Mouse (Mus musculus) right cerebral cortex, postnatal 4 days (tissue): ENCODE results near the gene Cep97.
"Not testable (repeated sequence)": the region's sequence is repeated elsewhere in the genome, so short reads cannot be mapped to it uniquely, and the experiment has no call there.

Experiments used
- DNase-seq: peaks from one replicate; pipeline ENCODE4 v3.0.0-alpha.2; 2022

Gene Cep97

DNA sequence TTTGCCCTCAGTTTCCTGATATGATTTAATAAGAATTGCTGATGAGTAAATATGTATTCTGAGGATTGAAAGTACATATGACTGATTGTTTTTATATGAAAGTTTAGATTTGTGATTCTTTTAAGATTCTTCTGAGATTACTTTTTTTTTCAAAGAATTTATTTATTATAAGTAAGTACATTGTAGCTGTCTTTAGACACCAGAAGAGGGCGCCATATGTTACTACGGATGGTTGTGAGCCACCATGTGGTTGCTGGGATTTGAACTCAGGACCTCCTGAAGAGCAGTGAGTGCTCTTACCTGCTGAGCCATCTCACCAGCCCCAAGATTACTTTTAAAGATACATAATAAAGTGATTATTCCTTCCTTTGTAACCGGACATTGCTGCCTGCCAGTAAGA, 45.2 kb downstream of the Cep97 start:
- no peak for DNase-seq

DNA sequence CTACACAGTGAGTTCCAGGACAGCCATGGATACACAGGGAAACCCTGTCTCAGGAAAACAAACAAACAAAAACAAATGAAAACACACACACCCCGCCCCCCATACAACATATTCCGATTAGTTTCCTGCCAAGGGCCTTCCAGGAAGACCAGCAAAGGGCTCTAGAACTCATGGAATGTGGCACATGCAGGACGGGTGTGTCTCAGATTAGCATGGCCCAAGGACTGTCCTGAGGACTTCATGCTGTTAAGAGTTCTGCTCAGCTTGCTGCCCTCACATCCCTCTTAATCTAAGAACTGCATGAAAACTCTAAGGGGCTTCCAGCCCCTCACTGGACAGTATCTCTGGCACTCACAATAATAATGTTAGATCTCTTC, 46.1 kb downstream of the Cep97 start:
- no peak for DNase-seq

- no peak for DNase-seq
These were observed 46.7 kb downstream of the Cep97 start for GRCm38 (mm10) chr16:55887814-55888583.

- DNase-seq, result no peak
These were observed 50.4 kb downstream of the Cep97 start for GRCm38 (mm10) chr16:55884246-55884645.

DNA sequence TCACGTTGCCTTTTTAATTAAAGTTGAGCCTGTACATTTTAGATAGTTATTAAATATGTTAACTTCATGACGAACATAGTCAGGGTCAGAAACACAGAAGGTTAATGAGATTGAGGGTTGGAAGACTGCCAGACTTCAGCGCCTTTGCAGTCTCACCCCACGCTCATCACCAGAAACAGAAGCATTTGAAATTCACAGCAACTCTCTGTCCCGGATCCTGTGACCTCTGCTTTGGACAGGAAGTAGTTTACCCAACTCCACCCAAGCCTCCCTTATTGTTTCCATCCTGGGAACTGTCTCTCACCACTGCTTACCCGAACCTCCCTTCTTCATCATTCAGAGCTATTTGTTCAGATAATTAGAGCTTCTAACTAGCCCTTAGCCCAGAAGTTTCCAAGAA, 58.6 kb downstream of the Cep97 start:
- DNase-seq, result no peak

DNA sequence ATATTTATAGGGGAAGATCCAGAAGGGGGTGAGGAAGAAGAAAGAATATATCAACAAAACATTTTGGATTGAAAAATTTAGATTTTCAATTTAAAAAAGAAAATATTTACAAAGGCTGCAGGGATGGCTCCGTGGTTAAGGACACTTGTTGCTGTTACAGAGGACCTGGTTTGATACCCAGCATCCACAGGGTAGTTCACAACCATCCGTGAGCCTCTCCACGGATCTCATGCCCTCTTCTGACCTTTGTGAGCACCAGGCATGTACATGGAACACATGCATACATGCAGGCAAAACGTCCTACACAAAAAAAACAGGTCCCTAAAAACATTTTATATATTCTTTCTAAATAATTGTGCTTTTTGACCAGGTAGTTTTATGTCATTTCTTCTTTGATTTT, 70.8 kb downstream of the Cep97 start:
- DNase-seq, result no peak

GRCm38 (mm10) chr16:55863149-55863815, 71.4 kb downstream of the Cep97 start:
- peak; percentile 65 for DNase-seq

DNA sequence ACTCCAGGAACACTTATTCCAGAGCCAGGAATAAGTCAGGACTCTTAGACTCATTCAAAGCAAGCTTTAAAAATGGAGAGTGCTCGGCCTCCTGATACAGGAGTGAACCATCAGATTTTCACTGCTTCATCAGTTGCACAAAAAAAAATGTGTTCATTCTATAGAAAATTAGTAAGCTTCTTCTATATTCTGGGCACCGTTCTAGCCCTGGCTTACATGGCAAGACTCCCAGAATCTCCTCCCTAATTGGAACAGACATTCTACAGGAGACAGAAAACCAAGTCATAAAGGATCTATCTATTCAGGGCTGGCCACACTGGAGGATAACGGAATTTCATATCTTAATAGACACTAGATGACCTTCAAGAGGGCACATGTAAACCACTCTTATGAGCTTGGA, 73.6 kb downstream of the Cep97 start:
- no peak for DNase-seq

GRCm38 (mm10) chr16:55859421-55859820, 75.2 kb downstream of the Cep97 start:
- not testable (repeated sequence) for DNase-seq

GRCm38 (mm10) chr16:55858465-55858864, 76.2 kb downstream of the Cep97 start:
- DNase-seq, result peak; percentile 75

- peak; percentile 89 for DNase-seq
These were observed 81.5 kb downstream of the Cep97 start for GRCm38 (mm10) chr16:55852943-55853727.

GRCm38 (mm10) chr16:55852515-55852914, 82.1 kb downstream of the Cep97 start:
- no peak for DNase-seq

GRCm38 (mm10) chr16:55850485-55850884, 84.2 kb downstream of the Cep97 start:
- no peak for DNase-seq
